Mouse (Mus musculus) cerebellum, adult 9-11 months (tissue): ENCODE measurements around the gene Ifna1.

Experiments
- DNase-seq: peaks from one replicate; pipeline ENCODE4 v3.0.0; 2022

Ifna1 gene

GRCm38 (mm10) chr4:88875435-88876095 is 25.7 kb downstream of the Ifna1 start:
- no peak for DNase-seq

- DNase-seq = no peak
These were observed 26.6 kb downstream of the Ifna1 start for GRCm38 (mm10) chr4:88876520-88876919.

GRCm38 (mm10) chr4:88878246-88878645 is 28.4 kb downstream of the Ifna1 start:
- DNase-seq = no peak

- no peak for DNase-seq
These were observed 28.9 kb downstream of the Ifna1 start for GRCm38 (mm10) chr4:88878772-88879171.

GRCm38 (mm10) chr4:88880101-88880500 is 30.2 kb downstream of the Ifna1 start, which contains the start of gene Ifne:
Ifne (minus strand) TSS chr4:88880201.
- no peak for DNase-seq

GRCm38 (mm10) chr4:88888236-88888635 is 38.3 kb downstream of the Ifna1 start:
- DNase-seq = no peak

GRCm38 (mm10) chr4:88893201-88893754 is 43.4 kb downstream of the Ifna1 start:
- DNase-seq = no peak
